Mouse (Mus musculus): ENCODE measurements around the gene Fam172a. TPM values are rescaled to one million over a fixed set of nuclear protein-coding genes. Genes with fewer than 3 reads are reported as not detected.

Gene Fam172a
- polyA plus RNA-seq, 1 experiment from 2014 or later = 28.7 TPM

DNA sequence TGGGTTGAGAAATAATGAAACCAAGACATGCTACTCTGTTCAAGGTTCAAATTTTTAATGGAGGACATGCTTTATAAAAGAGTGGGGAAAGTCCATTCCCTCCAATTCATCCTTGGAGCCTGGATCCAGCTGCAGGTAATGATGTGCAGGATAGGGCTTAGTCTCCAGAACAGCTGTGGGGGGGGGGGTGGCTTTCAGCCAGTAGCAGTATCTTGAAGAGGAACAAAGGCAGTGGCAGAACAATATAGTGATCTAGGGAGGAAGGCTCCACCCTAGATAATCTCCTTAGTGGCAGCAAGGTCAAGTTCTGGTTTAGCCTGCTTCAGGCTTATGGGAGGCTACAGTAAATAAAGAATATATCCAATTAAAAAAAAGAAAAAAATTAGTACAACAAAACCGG is 108.6 kb downstream of the Fam172a start:
- WGBS = 78% methylated on average over 1 of the region's 1 CpGs

DNA sequence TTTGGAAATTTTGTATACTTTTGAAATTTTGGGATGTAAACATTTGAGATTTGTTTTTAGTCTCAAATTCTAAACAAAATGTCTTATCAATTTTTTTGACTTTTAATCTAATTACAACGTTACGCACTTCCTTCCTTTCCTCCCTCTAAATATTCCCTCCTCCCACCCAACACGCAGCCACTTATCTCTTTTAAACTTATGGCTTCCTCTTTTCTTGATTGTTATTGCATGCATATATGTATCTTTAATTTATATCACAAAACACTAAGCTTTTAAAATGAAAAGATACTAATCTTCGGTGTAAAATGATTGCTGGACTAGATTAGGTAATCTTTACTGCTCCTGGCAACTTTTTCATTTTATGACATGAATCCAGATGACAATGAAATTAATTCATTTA is 124.3 kb downstream of the Fam172a start:
- H3K9me3 ChIP-seq (replicated peaks; ENCODE audit: low read length) = no peaks in the 10 kb centered on the region
- no peaks in the 10 kb centered on the region for H3K27me3 ChIP-seq (ENCODE audit: insufficient read depth, low read length)
- H3K4me3 ChIP-seq (replicated peaks; ENCODE audit: low read depth, low read length) = no peak overlapping the region
- no peak overlapping the region for H3K4me2 ChIP-seq (ENCODE audit: low read length)
- 81% methylated on average over 4 of the region's 4 CpGs for WGBS
- no peak overlapping the region for H3K27ac ChIP-seq
- no peak overlapping the region for H3K9ac ChIP-seq (ENCODE audit: low read depth, low read length)
- no peaks in the 10 kb centered on the region for H3K36me3 ChIP-seq (ENCODE audit: insufficient read depth, low read length)
- TF ChIP-seq CTCF (IDR thresholded peaks at IDR 0.05; ENCODE audit: low read depth) = no peak
- no peak for DNase-seq (ENCODE audit: low spot score)
- no peak for ATAC-seq (replicated peaks; ENCODE audit: low FRiP score, low read depth)
- no peaks in the 10 kb centered on the region for H3K4me1 ChIP-seq (replicated peaks; ENCODE audit: insufficient read depth, low read length)

More for the DNA sequence above, 108.6 kb downstream of the Fam172a start:
- H3K9me3 ChIP-seq (replicated peaks; ENCODE audit: low read length) = peaks cover 5% of the 10 kb centered on the region; the same call in 1 of the 2 replicates
- no peak overlapping the region for H3K4me2 ChIP-seq (ENCODE audit: low read length)
- TF ChIP-seq CTCF (IDR thresholded peaks at IDR 0.05; ENCODE audit: low read depth) = no peak
- ATAC-seq (replicated peaks; ENCODE audit: low FRiP score, low read depth) (no peak), DNase-seq (ENCODE audit: low spot score) (no peak)
- no peaks in the 10 kb centered on the region for H3K27me3 ChIP-seq (ENCODE audit: insufficient read depth, low read length)
- no peaks in the 10 kb centered on the region for H3K4me1 ChIP-seq (replicated peaks; ENCODE audit: insufficient read depth, low read length)
- H3K9ac ChIP-seq (ENCODE audit: low read depth, low read length) = no peak overlapping the region
- H3K27ac ChIP-seq = no peak overlapping the region
- H3K4me3 ChIP-seq (replicated peaks; ENCODE audit: low read depth, low read length) = no peak overlapping the region
- no peaks in the 10 kb centered on the region for H3K36me3 ChIP-seq (ENCODE audit: insufficient read depth, low read length)

GRCm38 (mm10) chr13:77843017-77843654 is 141.3 kb downstream of the Fam172a start:
- Histone ChIP-seq H3K4me3 (replicated peaks; ENCODE audit: low read depth, low read length) (no peak overlapping the region), H3K9me3 (replicated peaks; ENCODE audit: low read length) (no peaks in the 10 kb centered on the region), H3K27ac (no peak overlapping the region), H3K36me3 (ENCODE audit: insufficient read depth, low read length) (no peaks in the 10 kb centered on the region), H3K4me1 (replicated peaks; ENCODE audit: insufficient read depth, low read length) (no peaks in the 10 kb centered on the region), H3K9ac (ENCODE audit: low read depth, low read length) (no peak overlapping the region), H3K4me2 (ENCODE audit: low read length) (no peak overlapping the region), H3K27me3 (ENCODE audit: insufficient read depth, low read length) (no peaks in the 10 kb centered on the region)
- ATAC-seq (replicated peaks; ENCODE audit: low FRiP score, low read depth) (no peak), DNase-seq (ENCODE audit: low spot score) (no peak)
- TF ChIP-seq CTCF (IDR thresholded peaks at IDR 0.05; ENCODE audit: low read depth) = no peak
- WGBS = 95% methylated on average over 2 of the region's 2 CpGs

DNA sequence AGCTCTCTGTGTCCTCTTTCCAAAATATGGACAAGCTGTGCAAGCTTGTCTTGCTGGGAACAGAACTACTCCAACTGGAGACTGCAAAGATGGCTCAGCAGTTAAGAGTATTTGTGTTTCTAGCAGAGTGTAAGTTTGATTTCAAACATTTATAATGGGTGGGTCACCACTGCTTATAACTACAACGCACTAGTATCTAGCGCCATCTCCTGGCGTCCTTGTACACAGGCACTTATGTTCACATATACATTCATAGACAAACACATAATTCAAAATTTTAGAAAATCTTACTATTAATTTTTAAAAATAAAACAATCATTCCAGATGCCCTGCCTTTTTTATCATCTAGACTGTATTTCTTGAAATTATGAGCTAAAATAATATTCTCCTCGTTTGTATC is 147.0 kb downstream of the Fam172a start:
- Histone ChIP-seq H3K4me2 (ENCODE audit: low read length) (no peak overlapping the region), H3K9ac (ENCODE audit: low read depth, low read length) (no peak overlapping the region), H3K4me3 (replicated peaks; ENCODE audit: low read depth, low read length) (no peak overlapping the region), H3K4me1 (replicated peaks; ENCODE audit: insufficient read depth, low read length) (no peaks in the 10 kb centered on the region), H3K36me3 (ENCODE audit: insufficient read depth, low read length) (no peaks in the 10 kb centered on the region), H3K9me3 (replicated peaks; ENCODE audit: low read length) (no peaks in the 10 kb centered on the region), H3K27ac (no peak overlapping the region), H3K27me3 (ENCODE audit: insufficient read depth, low read length) (no peaks in the 10 kb centered on the region)
- ATAC-seq (replicated peaks; ENCODE audit: low FRiP score, low read depth) (no peak), DNase-seq (ENCODE audit: low spot score) (no peak)
- 87% methylated on average over 4 of the region's 4 CpGs for WGBS
- TF ChIP-seq CTCF (IDR thresholded peaks at IDR 0.05; ENCODE audit: low read depth) = peak; percentile 31; the same call in 1 of the 2 replicates

DNA sequence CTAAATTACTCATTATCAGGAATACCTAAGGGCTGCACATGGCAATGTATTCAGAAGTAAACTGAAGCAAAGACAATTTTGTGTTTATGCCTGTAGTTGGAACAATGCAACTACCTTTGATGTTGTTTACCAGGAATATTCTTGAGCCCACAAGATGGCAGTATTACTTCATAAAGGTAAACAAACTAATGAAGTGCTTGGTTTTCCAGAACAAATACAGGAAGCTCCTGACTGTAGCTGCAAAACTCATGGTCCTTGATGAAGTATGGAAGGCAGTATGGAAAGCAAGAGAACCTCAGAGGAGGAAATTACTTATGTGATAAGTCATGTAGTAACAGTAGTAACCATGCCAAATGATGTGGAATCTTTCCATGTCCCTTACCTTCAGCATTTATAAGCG is 163.0 kb downstream of the Fam172a start:
- Histone ChIP-seq H3K27ac (no peak overlapping the region), H3K4me3 (replicated peaks; ENCODE audit: low read depth, low read length) (no peak overlapping the region), H3K4me2 (ENCODE audit: low read length) (no peak overlapping the region), H3K36me3 (ENCODE audit: insufficient read depth, low read length) (no peaks in the 10 kb centered on the region), H3K9ac (ENCODE audit: low read depth, low read length) (no peak overlapping the region), H3K4me1 (replicated peaks; ENCODE audit: insufficient read depth, low read length) (no peaks in the 10 kb centered on the region), H3K9me3 (replicated peaks; ENCODE audit: low read length) (no peaks in the 10 kb centered on the region), H3K27me3 (ENCODE audit: insufficient read depth, low read length) (no peaks in the 10 kb centered on the region)
- TF ChIP-seq CTCF (IDR thresholded peaks at IDR 0.05; ENCODE audit: low read depth) = peak; percentile 73
- WGBS = 94% methylated on average over 1 of the region's 1 CpGs
- peak; percentile 70 for DNase-seq (ENCODE audit: low spot score)
- no peak for ATAC-seq (replicated peaks; ENCODE audit: low FRiP score, low read depth)

DNA sequence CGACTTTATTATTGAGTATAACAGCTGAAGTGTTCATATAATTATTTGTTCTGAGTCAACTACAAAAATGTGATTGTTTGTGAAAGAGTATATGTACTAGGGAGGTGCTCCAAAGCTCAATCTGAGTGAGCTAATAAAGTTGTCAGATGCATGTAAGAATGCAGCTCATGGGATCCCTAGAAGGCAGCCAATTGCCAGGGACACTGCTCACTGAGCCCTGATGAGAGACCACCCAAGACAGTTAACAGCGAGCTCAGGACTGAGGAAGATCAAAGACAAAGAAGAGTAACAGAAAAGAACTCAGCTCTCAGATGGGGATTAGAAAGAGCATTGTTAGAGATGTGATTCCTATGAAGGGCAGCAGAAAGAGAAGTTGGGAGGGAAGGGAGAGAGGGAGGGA is 166.5 kb downstream of the Fam172a start:
- H3K9me3 ChIP-seq (replicated peaks; ENCODE audit: low read length) = no peaks in the 10 kb centered on the region
- 54% methylated on average over 2 of the region's 2 CpGs for WGBS
- no peak overlapping the region for H3K27ac ChIP-seq
- DNase-seq (ENCODE audit: low spot score) = no peak
- H3K9ac ChIP-seq (ENCODE audit: low read depth, low read length) = no peak overlapping the region
- no peaks in the 10 kb centered on the region for H3K36me3 ChIP-seq (ENCODE audit: insufficient read depth, low read length)
- no peak for ATAC-seq (replicated peaks; ENCODE audit: low FRiP score, low read depth)
- no peaks in the 10 kb centered on the region for H3K27me3 ChIP-seq (ENCODE audit: insufficient read depth, low read length)
- H3K4me2 ChIP-seq (ENCODE audit: low read length) = no peak overlapping the region
- no peak for TF ChIP-seq CTCF (IDR thresholded peaks at IDR 0.05; ENCODE audit: low read depth)
- no peak overlapping the region for H3K4me3 ChIP-seq (replicated peaks; ENCODE audit: low read depth, low read length)
- H3K4me1 ChIP-seq (replicated peaks; ENCODE audit: insufficient read depth, low read length) = no peaks in the 10 kb centered on the region

GRCm38 (mm10) chr13:77878120-77878519 is 176.3 kb downstream of the Fam172a start:
- Histone ChIP-seq H3K9me3 (replicated peaks; ENCODE audit: low read length) (no peaks in the 10 kb centered on the region), H3K4me2 (ENCODE audit: low read length) (no peak overlapping the region), H3K27me3 (ENCODE audit: insufficient read depth, low read length) (no peaks in the 10 kb centered on the region), H3K36me3 (ENCODE audit: insufficient read depth, low read length) (no peaks in the 10 kb centered on the region), H3K4me1 (replicated peaks; ENCODE audit: insufficient read depth, low read length) (no peaks in the 10 kb centered on the region), H3K4me3 (replicated peaks; ENCODE audit: low read depth, low read length) (no peak overlapping the region), H3K27ac (no peak overlapping the region), H3K9ac (ENCODE audit: low read depth, low read length) (no peak overlapping the region)
- ATAC-seq (replicated peaks; ENCODE audit: low FRiP score, low read depth) = no peak
- 91% methylated on average over 4 of the region's 4 CpGs for WGBS
- DNase-seq (ENCODE audit: low spot score) = no peak
- TF ChIP-seq CTCF (IDR thresholded peaks at IDR 0.05; ENCODE audit: low read depth) = no peak
